Mouse (Mus musculus) heart, postnatal 0 days (tissue): ENCODE results near the gene Rplp0.

Experiments
- CTCF ChIP-seq: IDR thresholded peaks from 2 replicates; pipeline ENCODE4 v1.5.1; 2016; ENCODE audit warnings: antibody characterized with exemption, control low read depth, low read depth
- EP300 ChIP-seq: IDR thresholded peaks from 2 replicates; pipeline ENCODE4 v1.6.1; 2016; ENCODE audit warnings: antibody characterized with exemption, low read depth

DNA sequence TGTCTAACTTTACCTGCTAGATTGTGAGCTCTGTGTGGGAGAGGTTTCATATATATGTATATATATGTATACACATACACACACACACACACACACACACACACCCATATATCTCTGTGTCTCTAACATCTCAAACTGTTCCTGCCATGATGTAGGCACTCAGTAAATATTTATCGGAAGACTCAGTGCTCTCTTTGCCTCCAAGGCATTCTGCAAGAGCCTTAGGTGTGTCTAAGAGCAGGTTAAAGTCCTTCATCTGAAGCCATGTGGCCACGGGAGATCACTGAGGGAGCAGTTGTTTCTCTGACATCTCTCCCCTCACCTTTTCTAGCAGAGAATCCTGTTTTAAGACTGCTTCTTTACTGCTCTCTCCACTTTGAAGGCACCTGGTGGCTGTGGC, 32.2 kb downstream of the Rplp0 start:
- TF ChIP-seq CTCF (no peak), EP300 (no peak)
